Comparison of ENCODE assay signal across 12 mouse cellular contexts in the genomic region with DNA sequence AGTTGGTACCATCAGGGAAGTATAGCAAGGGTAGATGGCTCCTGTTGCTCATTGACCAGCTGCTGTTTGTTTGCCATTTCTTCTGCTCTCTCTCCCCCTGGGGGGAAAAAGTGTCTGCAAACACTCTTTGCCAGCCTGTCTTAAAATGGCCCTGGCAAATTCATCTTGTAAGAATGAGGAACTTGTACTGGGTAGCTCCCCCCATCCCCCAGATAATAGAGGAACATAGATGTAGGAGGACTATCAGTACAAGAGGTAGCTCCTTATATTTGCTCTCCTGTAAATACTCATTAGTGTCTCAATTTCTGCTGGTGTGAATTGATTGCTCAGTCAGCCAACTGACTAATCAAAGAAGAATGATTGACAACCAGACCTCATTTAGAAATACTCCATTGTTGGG.
"Had no signal": no experiment of that assay in that cellular context is flagged by ENCODE, and none has a peak within 500 bp of the region (broad histone marks: within the 10 kb centered on the region; RNA-seq: fewer than 3 reads in every experiment).

No protein-coding gene starts in this region.

- ATAC-seq: liver, postnatal 0 days; lung, postnatal 0 days; midbrain, embryonic 16.5 days had no signal

- DNase-seq: liver, embryonic 13.5 days; liver, postnatal 0 days; lung, adult 2 months; lung, postnatal 14 days; lung, postnatal 4 days; midbrain, embryonic 14.5 days; right cerebral cortex, postnatal 25 days; thymus, adult 18-20 months; thymus, postnatal 14 days; thymus, postnatal 36 days had no signal
